Mouse (Mus musculus) CH12.LX (cell line): ENCODE measurements around the gene Gm20388. TPM values are rescaled to one million over a fixed set of nuclear protein-coding genes. Genes with fewer than 3 reads are reported as not detected.

Experiments used
- DNase-seq: peaks from one replicate; pipeline ENCODE4 v3.0.0-alpha.2; 2013; ENCODE audit errors: extremely low read depth
- H3K27ac ChIP-seq: 2 replicates; pipeline ENCODE4 v1.5.1; 2012; ENCODE audit warnings: low read depth, mild to moderate bottlenecking, control low read depth, moderate library complexity; ENCODE audit not compliant: insufficient read depth
- H3K27me3 ChIP-seq: replicated peaks from 2 replicates; pipeline ENCODE3; 2012; ENCODE audit warnings: inconsistent platforms
- H3K36me3 ChIP-seq, 2 experiments: replicated peaks in 1 of 2; 2 replicates each; pipeline versions ENCODE3 to v1.6.1; 2012; ENCODE audit warnings: inconsistent platforms in 1 of 2, low read length in 1 of 2, mild to moderate bottlenecking in 1 of 2, mixed read lengths in 1 of 2, moderate library complexity in 1 of 2; ENCODE audit not compliant: control insufficient read depth in 1 of 2, insufficient read depth in 1 of 2
- H3K4me1 ChIP-seq, 2 experiments: 2 replicates each; pipeline ENCODE4 v1.6.1; 2012; ENCODE audit warnings: inconsistent platforms in 1 of 2, moderate library complexity in 1 of 2; ENCODE audit not compliant: insufficient read depth in 2 of 2, control insufficient read depth in 1 of 2
- H3K4me2 ChIP-seq: 2 replicates; pipeline ENCODE4 v1.6.1; 2012; ENCODE audit warnings: low read depth, mild to moderate bottlenecking, control low read depth; ENCODE audit not compliant: poor library complexity, insufficient read depth, severe bottlenecking
- H3K4me3 ChIP-seq, 3 experiments: fragments of 150-350 bp in 1 of 3; sonication (generic) in 1 of 3; replicated peaks in 1 of 3; 2 replicates each; pipeline versions ENCODE3 to v1.5.1; 2011 to 2012; ENCODE audit warnings: low read depth in 2 of 3, low read length in 2 of 3, mild to moderate bottlenecking in 2 of 3, moderate library complexity in 2 of 3, control low read depth in 1 of 3, improper control_type of control experiment in 1 of 3, inconsistent platforms in 1 of 3, mixed read lengths in 1 of 3; ENCODE audit not compliant: poor library complexity in 1 of 3
- H3K79me2 ChIP-seq: replicated peaks from 2 replicates; pipeline ENCODE4 v1.6.1; 2012; ENCODE audit warnings: mild to moderate bottlenecking, moderate library complexity; ENCODE audit not compliant: control insufficient read depth, poor library complexity, insufficient read depth, severe bottlenecking; ENCODE audit errors: extremely low read depth
- H3K9ac ChIP-seq: 2 replicates; pipeline ENCODE4 v1.6.1; 2012; ENCODE audit warnings: low read depth, mild to moderate bottlenecking, control low read depth, moderate library complexity; ENCODE audit not compliant: insufficient read depth
- H3K9me3 ChIP-seq: replicated peaks from 2 replicates; pipeline ENCODE3; 2012; ENCODE audit warnings: low read length, inconsistent platforms, mixed read lengths
- CHD1 ChIP-seq: IDR thresholded peaks from 2 replicates; pipeline ENCODE4 v1.6.1; 2012; ENCODE audit warnings: low read depth, low read length, improper control_type of control experiment, inconsistent platforms
- CHD2 ChIP-seq: IDR thresholded peaks from 2 replicates; pipeline ENCODE4 v1.6.1; 2011; ENCODE audit warnings: low read length, improper control_type of control experiment
- CTCF ChIP-seq, 2 experiments: IDR thresholded peaks in 1 of 2; conservative IDR thresholded peaks in 1 of 2; 2 replicates each; pipeline ENCODE4 v1.5.1; 2011 to 2012; ENCODE audit warnings: low read depth in 2 of 2, low read length in 2 of 2, improper control_type of control experiment in 1 of 2, inconsistent platforms in 1 of 2, mild to moderate bottlenecking in 1 of 2, moderate library complexity in 1 of 2
- EP300 ChIP-seq: IDR thresholded peaks from 2 replicates; pipeline ENCODE4 v1.6.1; 2011; ENCODE audit warnings: low read length, improper control_type of control experiment
- ETS1 ChIP-seq: conservative IDR thresholded peaks from 2 replicates; pipeline ENCODE4 v1.6.1; 2012; ENCODE audit warnings: low read depth, mild to moderate bottlenecking, inconsistent platforms, low read length, improper control_type of control experiment, moderate library complexity
- GABPA ChIP-seq: IDR thresholded peaks from 2 replicates; pipeline ENCODE4 v1.6.1; 2012; ENCODE audit warnings: low read depth, low read length, improper control_type of control experiment, inconsistent platforms; ENCODE audit not compliant: insufficient replicate concordance
- KAT2A ChIP-seq: IDR thresholded peaks from 2 replicates; pipeline ENCODE4 v1.6.1; 2012; ENCODE audit warnings: low read length, improper control_type of control experiment, inconsistent platforms; ENCODE audit not compliant: insufficient replicate concordance
- MAFK ChIP-seq: IDR thresholded peaks from 2 replicates; pipeline ENCODE4 v1.6.1; 2011; ENCODE audit warnings: low read length, improper control_type of control experiment; ENCODE audit not compliant: insufficient replicate concordance
- MAZ ChIP-seq: IDR thresholded peaks from 2 replicates; pipeline ENCODE4 v1.6.1; 2012; ENCODE audit warnings: low read depth, mild to moderate bottlenecking, inconsistent platforms, low read length, improper control_type of control experiment, moderate library complexity
- MEF2A ChIP-seq: IDR thresholded peaks from 2 replicates; pipeline ENCODE4 v1.6.1; 2014; ENCODE audit warnings: low read depth, mild to moderate bottlenecking, inconsistent platforms, low read length, improper control_type of control experiment, borderline replicate concordance
- NELFE ChIP-seq: IDR thresholded peaks from 2 replicates; pipeline ENCODE4 v1.6.1; 2011; ENCODE audit warnings: low read depth, low read length, improper control_type of control experiment
- NRF1 ChIP-seq: IDR thresholded peaks from 2 replicates; pipeline ENCODE4 v1.6.1; 2014; ENCODE audit warnings: low read depth, mild to moderate bottlenecking, inconsistent platforms, low read length, improper control_type of control experiment, moderate library complexity
- PAX5 ChIP-seq: IDR thresholded peaks from 2 replicates; pipeline ENCODE4 v1.6.1; 2012; ENCODE audit warnings: low read length, inconsistent platforms, mixed read lengths
- POLR2AphosphoS2 ChIP-seq: IDR thresholded peaks from 2 replicates; pipeline ENCODE4 v1.6.1; 2011; ENCODE audit warnings: low read depth, low read length, improper control_type of control experiment
- RCOR1 ChIP-seq: conservative IDR thresholded peaks from 2 replicates; pipeline ENCODE4 v1.6.1; 2012; ENCODE audit warnings: low read depth, mild to moderate bottlenecking, inconsistent platforms, low read length, improper control_type of control experiment
- SIN3A ChIP-seq: IDR thresholded peaks from 2 replicates; pipeline ENCODE4 v1.6.1; 2012; ENCODE audit warnings: low read length, improper control_type of control experiment, inconsistent platforms
- TBP ChIP-seq: conservative IDR thresholded peaks from 2 replicates; pipeline ENCODE4 v1.6.1; 2011; ENCODE audit warnings: low read depth, low read length, improper control_type of control experiment
- TCF12 ChIP-seq: IDR thresholded peaks from 2 replicates; pipeline ENCODE4 v1.6.1; 2014; ENCODE audit warnings: low read depth, mild to moderate bottlenecking, inconsistent platforms, low read length, improper control_type of control experiment
- USF1 ChIP-seq: IDR thresholded peaks from 2 replicates; pipeline ENCODE4 v1.6.1; 2014; ENCODE audit warnings: low read depth, mild to moderate bottlenecking, inconsistent platforms, low read length, improper control_type of control experiment
- ZC3H11A ChIP-seq: IDR thresholded peaks from 2 replicates; pipeline ENCODE4 v1.6.1; 2012; ENCODE audit warnings: low read depth, mild to moderate bottlenecking, inconsistent platforms, low read length, improper control_type of control experiment
- ZKSCAN1 ChIP-seq: IDR thresholded peaks from 2 replicates; pipeline ENCODE4 v1.6.1; 2012; ENCODE audit warnings: low read depth, inconsistent platforms, low read length, improper control_type of control experiment, borderline replicate concordance
- dilution Hi-C: fragments of 300-500 bp; cut with MboI; formaldehyde crosslinking; loops from 2 replicates; pipeline ENCODE4 v1.14.3; 2020; ENCODE audit warnings: low sequenced_read_pairs; ENCODE audit not compliant: extremely low pct_unique_long_range_greater_than_20kb, extremely low pct_ligation_motif_present
- in situ Hi-C: fragments of 300-500 bp; cut with MboI; formaldehyde crosslinking; loops from 3 replicates; pipeline ENCODE4 v1.14.3; 2019; ENCODE audit warnings: low sequenced_read_pairs, low pct_ligation_motif_present, low pct_unique_long_range_greater_than_20kb, mixed read lengths
- polyA plus RNA-seq: library from polyadenylated mRNA; unstranded; fragments of >175 nt; gene quantifications from 2 replicates; pipeline ENCODE4 v1.2.1, GENCODE M21; 2012; ENCODE audit warnings: low read depth; ENCODE audit not compliant: insufficient read length
- total RNA-seq, 2 experiments: library from RNA; depleted of rRNA; stranded (reverse); fragments of 300-350 nt in 1 of 2; fragments of >200 nt in 1 of 2; gene quantifications; 2 replicates each; pipeline ENCODE4 v1.2.3; 2012 to 2014

Gm20388 gene
- total and polyA plus RNA-seq, 3 experiments, result 14.8 to 26.3 (median 22.2) TPM

DNA sequence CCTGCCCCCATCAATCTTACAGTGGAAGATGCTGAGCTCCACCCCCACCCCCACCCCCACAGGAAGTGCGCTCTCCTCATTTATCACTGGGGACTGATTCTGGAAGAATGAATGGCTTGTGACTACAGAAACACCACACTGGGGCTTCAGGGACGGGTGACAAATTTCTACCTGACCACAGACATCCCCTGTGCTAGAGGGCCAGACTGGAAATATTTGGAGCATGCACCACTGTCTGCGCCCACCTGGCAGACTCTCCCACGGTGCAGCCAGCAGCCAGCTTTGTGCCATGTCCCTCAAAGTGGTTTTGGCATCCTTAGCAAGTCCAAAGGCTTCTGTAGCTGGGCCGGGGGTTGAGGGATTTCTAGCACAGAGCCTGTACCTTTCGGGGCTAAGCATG is 997.0 kb downstream of the Gm20388 start:
- H3K4me1 ChIP-seq, result no peaks in the 10 kb centered on the region
- no peak overlapping the region for H3K4me3 ChIP-seq
- no peak overlapping the region for H3K4me2 ChIP-seq
- dilution Hi-C loops, result no loop called here
- peaks cover 81% of the 10 kb centered on the region for H3K27me3 ChIP-seq
- TF ChIP-seq ETS1 (no peak), USF1 (no peak), MEF2A (no peak), SIN3A (no peak), NELFE (no peak), CTCF (conservative IDR thresholded peaks at IDR 0.05 in 1 of 2, IDR thresholded peaks at IDR 0.05 in 1 of 2; ENCODE audit: low read depth in 2 of 2, low read length in 2 of 2) (no peak), TCF12 (no peak), GABPA (no peak), ZKSCAN1 (no peak)
- in situ Hi-C loops, result no loop called here
- no peak for DNase-seq
- no peaks in the 10 kb centered on the region for H3K9me3 ChIP-seq
- no peak overlapping the region for H3K9ac ChIP-seq
- no peak overlapping the region for H3K27ac ChIP-seq
- H3K79me2 ChIP-seq, result no peaks in the 10 kb centered on the region
- no peaks in the 10 kb centered on the region for H3K36me3 ChIP-seq

DNA sequence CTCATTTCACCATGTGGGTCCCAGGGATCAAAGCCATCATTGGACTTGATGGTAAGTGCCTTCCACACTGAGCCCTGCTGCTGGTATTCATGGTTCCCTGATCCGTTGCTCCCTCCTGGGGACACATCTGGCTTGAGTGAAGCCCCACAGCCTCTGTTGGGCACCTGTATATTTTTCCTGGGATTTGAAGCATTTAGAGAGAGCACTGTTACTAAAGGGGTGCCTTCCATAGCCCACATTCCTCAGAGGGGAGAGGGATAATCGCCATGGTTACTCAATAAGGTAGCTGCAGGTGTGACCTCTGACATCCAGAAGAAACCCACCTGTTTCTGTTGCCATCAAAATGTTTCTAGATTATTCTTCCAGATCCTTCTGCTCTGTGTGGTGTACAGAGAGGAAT is 1000.3 kb downstream of the Gm20388 start:
- Histone ChIP-seq H3K4me2 (no peak overlapping the region), H3K4me1 (no peaks in the 10 kb centered on the region), H3K27ac (no peak overlapping the region), H3K9ac (no peak overlapping the region), H3K4me3 (no peak overlapping the region), H3K27me3 (peaks cover 84% of the 10 kb centered on the region), H3K36me3 (no peaks in the 10 kb centered on the region), H3K79me2 (no peaks in the 10 kb centered on the region), H3K9me3 (no peaks in the 10 kb centered on the region)
- dilution Hi-C loops, result no loop called here
- TF ChIP-seq POLR2AphosphoS2 (no peak), ZC3H11A (no peak), RCOR1 (no peak), MAFK (no peak), CHD2 (no peak), EP300 (no peak), TBP (no peak), MAZ (no peak), KAT2A (no peak), NRF1 (no peak), CHD1 (no peak), PAX5 (no peak)
- in situ Hi-C loops, result no loop called here
- DNase-seq, result no peak
